Mouse (Mus musculus): ENCODE measurements around the gene Fam19a5. TPM values are rescaled to one million over a fixed set of nuclear protein-coding genes. Genes with fewer than 3 reads are reported as not detected.

Fam19a5 gene
- total and polyA plus RNA-seq, 2 experiments from 2014 or later = 31.0 to 137 TPM

DNA sequence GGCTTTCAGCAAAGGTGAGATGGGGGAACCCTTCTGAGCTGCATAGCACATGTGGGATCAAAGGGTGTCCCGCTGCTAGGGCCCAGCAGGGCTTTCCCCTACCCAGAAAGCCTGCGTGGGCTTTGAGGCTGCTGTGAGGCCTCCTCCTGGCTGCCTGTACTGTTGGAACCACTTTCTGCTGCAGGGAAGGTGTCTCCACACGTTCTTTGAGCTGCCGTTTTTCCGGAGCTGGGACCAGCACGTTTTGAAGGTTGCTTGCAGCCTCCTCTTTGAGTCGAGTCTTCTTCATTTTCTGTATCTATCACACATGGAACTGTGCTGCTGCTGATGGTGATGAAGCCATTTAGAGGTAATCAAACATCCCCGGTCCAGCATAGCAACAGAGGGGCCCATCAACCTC lies 7.5 kb downstream of the Fam19a5 start:
- no peak for ATAC-seq
- no peak for TF ChIP-seq CTCF (IDR thresholded peaks at IDR 0.05; ENCODE audit: low read depth)
- Histone ChIP-seq H3K27me3 (ENCODE audit: insufficient read depth, low read length) (no peaks in the 10 kb centered on the region), H3K9ac (replicated peaks; ENCODE audit: low read length) (no peak overlapping the region), H3K4me3 (ENCODE audit: low read length) (no peak overlapping the region), H3K4me1 (ENCODE audit: insufficient read depth, low read length) (peaks cover 42% of the 10 kb centered on the region), H3K36me3 (ENCODE audit: insufficient read depth, low read length) (no peaks in the 10 kb centered on the region), H3K9me3 (ENCODE audit: low read length) (no peaks in the 10 kb centered on the region), H3K27ac (no peak overlapping the region), H3K4me2 (ENCODE audit: low read depth, low read length) (no peak overlapping the region)
- no peak for DNase-seq (ENCODE audit: low spot score)
- WGBS = 44% methylated on average over 8 of the region's 8 CpGs

DNA sequence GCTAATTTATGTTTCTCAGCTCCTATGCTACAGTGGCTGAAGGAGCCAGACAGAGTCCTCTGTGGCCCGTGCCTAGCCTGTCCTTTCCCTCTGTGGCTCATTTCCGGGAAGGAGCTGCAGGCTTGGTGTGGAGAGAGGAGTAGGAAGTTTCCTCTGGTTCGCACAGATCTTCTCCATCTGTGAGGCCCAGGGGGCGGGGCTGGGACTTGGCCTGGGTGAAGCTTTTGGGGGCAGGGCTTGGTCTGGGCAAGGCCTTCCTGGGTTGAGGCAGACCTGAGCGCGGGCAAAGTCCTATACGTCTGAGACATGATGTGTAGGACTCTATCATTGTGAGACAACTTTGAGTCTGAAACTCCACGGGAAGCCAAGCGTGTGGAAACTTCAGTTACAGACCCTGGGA lies 11.7 kb downstream of the Fam19a5 start:
- H3K4me2 ChIP-seq (ENCODE audit: low read depth, low read length) = no peak overlapping the region
- WGBS = 79% methylated on average over 9 of the region's 9 CpGs
- no peak for TF ChIP-seq CTCF (IDR thresholded peaks at IDR 0.05; ENCODE audit: low read depth)
- H3K4me1 ChIP-seq (ENCODE audit: insufficient read depth, low read length) = peaks cover 12% of the 10 kb centered on the region
- no peaks in the 10 kb centered on the region for H3K9me3 ChIP-seq (ENCODE audit: low read length)
- H3K36me3 ChIP-seq (ENCODE audit: insufficient read depth, low read length) = no peaks in the 10 kb centered on the region
- H3K4me3 ChIP-seq (ENCODE audit: low read length) = no peak overlapping the region
- H3K27me3 ChIP-seq (ENCODE audit: insufficient read depth, low read length) = no peaks in the 10 kb centered on the region
- no peak for ATAC-seq
- no peak overlapping the region for H3K9ac ChIP-seq (replicated peaks; ENCODE audit: low read length)
- DNase-seq (ENCODE audit: low spot score) = no peak
- no peak overlapping the region for H3K27ac ChIP-seq

DNA sequence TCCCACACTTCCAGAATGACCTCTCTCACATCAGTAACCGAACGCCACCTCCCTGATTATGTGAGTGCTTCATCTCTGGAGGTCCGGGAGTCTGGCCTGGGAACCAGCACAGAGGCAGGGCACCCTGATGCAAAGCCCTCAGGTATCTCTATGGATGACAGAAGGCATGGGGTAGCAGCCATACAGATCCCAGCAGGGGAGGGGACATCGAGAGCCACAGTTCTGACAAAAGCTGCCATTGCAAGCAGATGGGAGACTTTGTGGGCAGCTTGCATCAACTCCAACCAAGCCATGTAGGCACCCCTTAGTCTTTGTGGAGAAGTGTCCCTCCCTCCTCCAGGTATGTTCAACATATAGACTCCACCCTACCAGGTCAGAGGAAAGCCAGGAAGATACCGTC lies 20.2 kb downstream of the Fam19a5 start:
- no peaks in the 10 kb centered on the region for H3K36me3 ChIP-seq (ENCODE audit: insufficient read depth, low read length)

DNA sequence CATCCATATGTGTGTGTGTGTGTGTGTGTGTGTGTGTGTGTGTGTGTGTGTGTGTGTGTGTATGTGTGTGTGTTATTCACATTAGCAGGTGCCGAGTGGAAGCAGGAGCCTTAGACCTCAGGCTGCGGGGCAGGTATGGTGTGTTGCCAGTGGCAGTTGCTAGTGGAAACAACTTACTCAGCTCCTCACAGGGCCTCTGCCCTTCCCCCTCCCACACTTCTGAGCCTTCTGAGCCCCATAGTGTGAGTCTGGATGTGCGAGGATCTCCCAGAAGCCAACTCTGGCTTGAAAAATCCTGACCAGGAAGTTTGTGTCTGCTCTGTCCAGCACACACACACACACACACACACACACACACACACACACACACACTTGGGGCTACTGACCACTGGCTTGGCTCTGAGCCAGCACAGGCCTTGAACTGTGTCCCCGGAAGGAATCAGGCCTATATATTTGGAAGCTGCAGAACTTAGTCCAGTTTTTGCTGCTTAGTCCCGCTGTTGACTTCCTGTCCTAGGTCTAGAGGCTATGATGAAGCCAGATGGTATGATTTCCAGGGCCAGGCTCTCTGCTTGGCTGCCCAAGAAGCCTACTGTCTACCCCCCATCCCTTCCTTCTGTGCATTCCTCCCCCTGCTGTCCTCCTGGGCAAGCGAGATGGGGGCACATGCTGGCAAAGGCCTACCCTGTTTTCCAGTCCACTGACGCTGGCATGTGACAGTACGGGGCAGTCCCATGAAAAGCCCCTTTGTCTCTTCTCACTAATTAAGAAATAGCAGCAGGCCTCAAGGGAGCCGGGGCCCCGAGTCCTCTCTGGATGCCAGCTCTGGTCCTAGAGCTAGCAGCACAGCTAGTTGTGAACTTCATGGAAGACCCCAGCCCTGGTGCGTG lies 22.2 kb downstream of the Fam19a5 start:
- 29% methylated on average over 10 of the region's 11 CpGs for WGBS
- peak overlapping the region; percentile 74 for H3K27ac ChIP-seq
- H3K4me2 ChIP-seq (ENCODE audit: low read depth, low read length) = no peak overlapping the region
- DNase-seq (ENCODE audit: low spot score) (peak; percentile 91), ATAC-seq (peak; percentile 96)
- peaks cover 26% of the 10 kb centered on the region for H3K4me1 ChIP-seq (ENCODE audit: insufficient read depth, low read length)
- no peak overlapping the region for H3K4me3 ChIP-seq (ENCODE audit: low read length)
- H3K36me3 ChIP-seq (ENCODE audit: insufficient read depth, low read length) = no peaks in the 10 kb centered on the region
- H3K9me3 ChIP-seq (ENCODE audit: low read length) = no peaks in the 10 kb centered on the region
- no peaks in the 10 kb centered on the region for H3K27me3 ChIP-seq (ENCODE audit: insufficient read depth, low read length)
- TF ChIP-seq CTCF (IDR thresholded peaks at IDR 0.05; ENCODE audit: low read depth) = no peak
- H3K9ac ChIP-seq (replicated peaks; ENCODE audit: low read length) = no peak overlapping the region

More for the DNA sequence above, 20.2 kb downstream of the Fam19a5 start:
- H3K4me1 ChIP-seq (ENCODE audit: insufficient read depth, low read length) = peaks cover 26% of the 10 kb centered on the region
- no peak for TF ChIP-seq CTCF (IDR thresholded peaks at IDR 0.05; ENCODE audit: low read depth)
- WGBS = 86% methylated on average over 5 of the region's 5 CpGs
- DNase-seq (ENCODE audit: low spot score) (no peak), ATAC-seq (no peak)
- no peaks in the 10 kb centered on the region for H3K9me3 ChIP-seq (ENCODE audit: low read length)
- no peak overlapping the region for H3K9ac ChIP-seq (replicated peaks; ENCODE audit: low read length)
- no peak overlapping the region for H3K27ac ChIP-seq
- no peak overlapping the region for H3K4me3 ChIP-seq (ENCODE audit: low read length)
- no peaks in the 10 kb centered on the region for H3K27me3 ChIP-seq (ENCODE audit: insufficient read depth, low read length)
- no peak overlapping the region for H3K4me2 ChIP-seq (ENCODE audit: low read depth, low read length)

GRCm38 (mm10) chr15:87570182-87570581 lies 26.1 kb downstream of the Fam19a5 start:
- WGBS = 53% methylated on average over 11 of the region's 11 CpGs
- no peak overlapping the region for H3K9ac ChIP-seq (replicated peaks; ENCODE audit: low read length)
- DNase-seq (ENCODE audit: low spot score) = no peak
- no peaks in the 10 kb centered on the region for H3K9me3 ChIP-seq (ENCODE audit: low read length)
- TF ChIP-seq CTCF (IDR thresholded peaks at IDR 0.05; ENCODE audit: low read depth) = no peak
- no peaks in the 10 kb centered on the region for H3K36me3 ChIP-seq (ENCODE audit: insufficient read depth, low read length)
- no peak for ATAC-seq
- H3K4me1 ChIP-seq (ENCODE audit: insufficient read depth, low read length) = peaks cover 15% of the 10 kb centered on the region
- no peak overlapping the region for H3K27ac ChIP-seq
- no peak overlapping the region for H3K4me3 ChIP-seq (ENCODE audit: low read length)
- H3K4me2 ChIP-seq (ENCODE audit: low read depth, low read length) = no peak overlapping the region
- no peaks in the 10 kb centered on the region for H3K27me3 ChIP-seq (ENCODE audit: insufficient read depth, low read length)

DNA sequence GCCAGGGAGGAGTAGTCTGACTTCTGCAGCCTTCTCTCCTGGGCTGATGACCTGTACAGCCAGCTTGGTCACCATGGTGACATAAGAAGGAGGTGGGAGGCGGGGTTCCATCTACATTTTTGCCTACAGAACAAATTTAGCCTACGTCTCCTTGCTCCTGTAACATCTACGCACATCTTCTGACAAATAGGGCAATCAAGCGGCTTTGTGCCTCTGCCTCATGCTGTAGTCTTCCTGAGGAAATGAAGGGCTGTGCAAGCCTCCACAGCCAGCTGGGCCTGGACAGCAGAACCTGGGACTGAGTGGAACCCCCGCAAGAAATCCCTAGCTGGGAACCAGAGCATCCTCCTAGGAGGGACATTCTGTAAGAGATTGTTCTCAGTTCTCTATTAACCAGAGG lies 35.8 kb downstream of the Fam19a5 start:
- ATAC-seq (no peak), DNase-seq (ENCODE audit: low spot score) (no peak)
- WGBS = 76% methylated on average over 5 of the region's 5 CpGs
- no peak for TF ChIP-seq CTCF (IDR thresholded peaks at IDR 0.05; ENCODE audit: low read depth)
- Histone ChIP-seq H3K27me3 (ENCODE audit: insufficient read depth, low read length) (no peaks in the 10 kb centered on the region), H3K9ac (replicated peaks; ENCODE audit: low read length) (no peak overlapping the region), H3K4me3 (ENCODE audit: low read length) (no peak overlapping the region), H3K36me3 (ENCODE audit: insufficient read depth, low read length) (no peaks in the 10 kb centered on the region), H3K4me2 (ENCODE audit: low read depth, low read length) (no peak overlapping the region), H3K9me3 (ENCODE audit: low read length) (no peaks in the 10 kb centered on the region), H3K4me1 (ENCODE audit: insufficient read depth, low read length) (peaks cover 10% of the 10 kb centered on the region; the same call in 1 of the 2 replicates), H3K27ac (no peak overlapping the region)
